Mouse (Mus musculus): ENCODE data around the gene Taok2. TPM values are rescaled to one million over a fixed set of nuclear protein-coding genes. Genes with fewer than 3 reads are reported as not detected.
A peak's percentile ranks its signal among the peaks of the same experiment; 100 is the strongest.

Gene Taok2
- total RNA-seq, 2 experiments from 2014 or later, result 22.1 to 36.1 TPM

DNA sequence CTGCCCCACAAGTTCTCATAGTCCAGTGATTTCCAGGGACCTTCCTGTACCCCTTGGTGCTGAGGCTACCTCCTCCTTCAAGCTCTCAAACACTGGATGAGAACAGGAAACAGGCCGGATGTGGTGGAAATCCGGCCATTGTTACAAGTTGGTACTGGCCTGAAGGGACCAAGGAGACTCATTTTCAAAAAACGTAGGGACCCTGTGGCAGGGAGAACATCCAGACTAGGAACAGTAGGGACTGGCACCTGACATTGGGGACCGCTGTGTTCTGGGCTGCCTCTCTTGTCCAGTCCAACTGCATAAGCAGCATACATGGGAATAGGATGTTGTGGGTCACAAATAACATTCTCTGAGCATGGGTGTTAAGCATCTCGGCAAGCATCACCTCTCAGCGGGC, 3.5 kb downstream of the Taok2 start:
- ATAC-seq (replicated peaks; ENCODE audit: low FRiP score, low TSS enrichment, poor library complexity, severe bottlenecking), result no peak

DNA sequence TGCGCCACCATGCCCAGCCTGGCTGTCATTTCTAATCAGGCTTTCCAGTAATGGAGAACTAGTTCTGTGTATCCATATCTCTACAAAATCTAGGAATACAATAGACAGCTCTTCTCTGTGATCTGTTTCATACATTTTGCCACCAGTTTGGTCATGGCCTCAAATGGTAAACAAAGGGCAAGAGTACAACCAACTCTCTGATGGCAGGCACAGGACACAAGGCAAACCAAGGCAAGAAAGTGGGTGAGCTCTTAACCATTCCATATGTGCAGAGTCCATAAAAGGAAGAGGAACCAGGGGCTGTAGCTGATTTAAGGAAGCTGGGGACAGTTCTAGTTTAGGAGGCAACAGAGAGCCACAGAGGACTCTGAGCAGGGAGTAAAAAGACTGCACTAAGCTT, 7.3 kb downstream of the Taok2 start:
- no peak for ATAC-seq (replicated peaks; ENCODE audit: low FRiP score, low TSS enrichment, poor library complexity, severe bottlenecking)

DNA sequence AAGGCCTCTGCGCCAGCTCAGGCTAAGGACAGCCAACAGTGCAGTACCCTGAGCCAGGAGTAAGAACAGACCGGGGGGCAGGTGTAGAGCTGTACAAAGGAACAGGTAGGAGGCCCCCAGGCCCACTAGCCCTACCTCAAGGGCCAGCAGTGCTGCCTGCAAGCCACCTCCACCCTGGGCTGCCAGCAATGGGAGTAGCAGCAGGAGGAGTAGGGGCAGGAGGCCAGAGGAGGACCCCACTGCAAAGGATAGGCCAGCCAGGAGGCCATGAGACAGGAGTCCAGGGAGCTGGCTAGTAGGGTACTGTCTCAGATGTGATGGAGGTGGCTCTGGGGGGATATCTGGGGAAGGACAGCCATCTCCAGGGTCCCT, 14.0 kb downstream of the Taok2 start:
- no peak for ATAC-seq (replicated peaks; ENCODE audit: low FRiP score, low TSS enrichment, poor library complexity, severe bottlenecking)

DNA sequence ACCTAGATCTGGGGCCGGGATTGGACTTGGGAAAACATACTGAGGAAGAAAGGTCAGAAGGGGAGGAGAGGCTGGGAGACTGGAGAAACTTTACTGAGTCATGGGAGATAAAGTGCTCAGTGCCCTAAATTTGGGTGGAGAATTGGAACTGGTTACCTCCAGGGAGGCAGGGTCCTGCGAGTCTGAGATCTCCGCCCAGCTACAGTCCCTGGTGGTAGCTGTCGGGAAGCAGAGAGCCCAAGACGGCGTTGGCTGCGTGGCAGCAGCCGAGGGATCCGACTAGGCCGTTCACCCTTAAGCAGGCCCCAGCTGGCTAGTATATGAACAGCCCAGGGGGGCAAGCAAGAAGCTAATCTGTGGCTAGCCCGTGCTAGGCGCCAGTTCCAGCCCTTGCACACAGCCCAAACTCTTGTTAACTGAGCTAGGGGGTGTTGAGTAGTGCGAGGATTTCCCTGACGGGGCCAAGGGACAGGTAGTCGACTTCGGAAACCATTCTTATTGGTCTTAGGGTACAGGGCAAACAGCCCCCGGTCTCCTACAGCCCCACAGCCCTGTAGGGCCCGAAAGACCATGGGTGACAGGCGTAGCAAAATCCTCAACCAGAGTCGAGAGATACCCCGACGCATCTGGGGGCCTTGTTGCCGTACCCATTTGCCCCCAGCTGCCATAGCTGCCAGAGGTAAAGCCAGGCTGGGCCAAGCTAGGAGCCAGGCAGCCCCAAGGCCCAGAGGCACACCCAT, 14.6 kb downstream of the Taok2 start:
- no peak for ATAC-seq (replicated peaks; ENCODE audit: low FRiP score, low TSS enrichment, poor library complexity, severe bottlenecking)

DNA sequence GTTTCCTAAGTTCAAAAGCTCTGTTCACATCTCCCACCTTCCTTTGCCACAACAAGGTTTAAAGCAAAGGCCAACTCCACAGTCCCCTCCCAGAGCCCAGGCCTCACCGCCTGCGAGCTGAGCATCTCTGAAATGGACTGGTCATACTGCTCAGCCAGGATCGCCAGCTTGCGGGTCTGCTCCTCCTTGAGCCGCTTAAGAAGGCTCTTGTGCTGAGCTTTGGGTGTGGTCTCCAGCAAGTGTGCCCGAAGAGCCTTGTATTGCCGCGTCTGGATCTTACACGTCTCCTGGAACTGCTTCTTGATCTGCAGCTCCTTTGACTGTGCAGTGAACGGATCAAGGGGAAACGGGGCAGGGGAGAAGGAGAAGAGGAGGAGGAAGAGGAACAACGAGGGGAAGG, 16.5 kb downstream of the Taok2 start:
- ATAC-seq (replicated peaks; ENCODE audit: low FRiP score, low TSS enrichment, poor library complexity, severe bottlenecking), result no peak

DNA sequence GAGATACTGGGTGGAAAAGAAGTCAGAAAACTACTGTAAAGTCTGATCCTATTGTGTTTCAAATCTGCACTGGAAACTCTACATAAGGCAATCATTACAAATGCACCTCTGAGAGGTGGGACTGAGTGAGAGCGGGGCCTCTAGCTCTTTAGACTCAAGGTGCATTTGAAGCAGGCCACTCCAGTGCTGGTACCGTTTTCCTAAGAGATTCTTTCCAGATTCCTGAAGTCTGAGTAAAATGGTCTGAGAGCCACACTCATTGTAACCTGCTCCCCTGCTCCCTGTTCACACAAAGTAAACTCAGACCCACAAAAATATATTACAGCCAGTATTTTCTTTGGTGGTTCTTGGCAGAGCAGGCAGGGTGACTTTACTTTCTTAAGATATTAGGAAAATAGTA, 17.0 kb downstream of the Taok2 start:
- no peak for ATAC-seq (replicated peaks; ENCODE audit: low FRiP score, low TSS enrichment, poor library complexity, severe bottlenecking)

DNA sequence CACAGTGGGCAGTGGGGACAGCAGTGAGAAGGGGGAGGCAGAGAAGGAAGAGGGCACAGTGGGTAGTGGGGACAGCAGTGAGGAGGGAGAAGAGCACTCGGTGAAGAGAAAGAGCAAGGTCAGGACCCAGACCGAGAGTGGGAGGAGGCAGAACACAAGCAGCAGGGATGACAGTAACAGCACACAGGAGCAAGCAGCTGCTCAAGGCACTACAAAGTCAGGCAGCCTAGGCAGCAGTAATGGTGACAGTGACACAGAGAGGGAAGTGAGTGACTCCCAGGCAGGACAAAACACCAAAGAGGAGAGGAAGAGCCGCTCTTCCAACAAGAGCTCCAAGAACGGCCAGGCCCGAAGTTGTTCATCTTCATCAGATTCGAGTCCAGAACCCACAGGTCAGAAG, 20.7 kb downstream of the Taok2 start:
- no peak for ATAC-seq (replicated peaks; ENCODE audit: low FRiP score, low TSS enrichment, poor library complexity, severe bottlenecking)

DNA sequence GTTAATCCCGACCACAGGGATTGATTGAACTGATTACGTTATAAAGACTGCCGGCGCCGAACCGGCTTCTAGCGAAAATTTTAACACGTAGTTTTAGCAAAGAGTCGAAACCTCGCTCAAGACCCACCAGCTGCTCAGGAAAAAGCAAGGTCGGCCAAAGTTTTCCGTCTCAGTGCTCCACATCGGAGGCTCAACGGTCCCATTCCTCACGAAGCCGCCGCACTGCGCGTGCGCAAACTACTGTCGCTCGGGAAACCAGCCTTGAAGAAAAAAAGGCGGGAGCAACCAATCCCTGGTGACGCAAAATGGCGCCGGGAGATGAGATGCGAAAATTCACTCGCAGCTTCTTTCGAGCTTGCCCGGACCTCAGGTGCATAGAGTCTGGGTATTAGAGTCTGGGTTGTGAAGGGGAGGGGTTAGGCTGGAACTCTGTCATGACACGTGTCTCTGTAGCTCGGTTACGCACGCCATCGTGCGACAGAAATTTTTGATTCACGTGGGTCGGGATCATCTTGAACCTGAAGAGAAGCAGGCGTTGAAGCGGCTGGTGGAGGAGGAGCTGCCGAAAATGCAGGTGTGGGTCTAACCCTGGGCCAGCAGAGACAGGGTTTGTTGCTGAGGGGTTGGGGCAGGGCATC, 22.2 kb downstream of the Taok2 start, which contains the start of gene Ino80e:
TSS of gene Ino80e (minus strand) at position 231 of the 638 bp plus-strand sequence.
- ATAC-seq (replicated peaks; ENCODE audit: low FRiP score, low TSS enrichment, poor library complexity, severe bottlenecking), result peak; percentile 68

DNA sequence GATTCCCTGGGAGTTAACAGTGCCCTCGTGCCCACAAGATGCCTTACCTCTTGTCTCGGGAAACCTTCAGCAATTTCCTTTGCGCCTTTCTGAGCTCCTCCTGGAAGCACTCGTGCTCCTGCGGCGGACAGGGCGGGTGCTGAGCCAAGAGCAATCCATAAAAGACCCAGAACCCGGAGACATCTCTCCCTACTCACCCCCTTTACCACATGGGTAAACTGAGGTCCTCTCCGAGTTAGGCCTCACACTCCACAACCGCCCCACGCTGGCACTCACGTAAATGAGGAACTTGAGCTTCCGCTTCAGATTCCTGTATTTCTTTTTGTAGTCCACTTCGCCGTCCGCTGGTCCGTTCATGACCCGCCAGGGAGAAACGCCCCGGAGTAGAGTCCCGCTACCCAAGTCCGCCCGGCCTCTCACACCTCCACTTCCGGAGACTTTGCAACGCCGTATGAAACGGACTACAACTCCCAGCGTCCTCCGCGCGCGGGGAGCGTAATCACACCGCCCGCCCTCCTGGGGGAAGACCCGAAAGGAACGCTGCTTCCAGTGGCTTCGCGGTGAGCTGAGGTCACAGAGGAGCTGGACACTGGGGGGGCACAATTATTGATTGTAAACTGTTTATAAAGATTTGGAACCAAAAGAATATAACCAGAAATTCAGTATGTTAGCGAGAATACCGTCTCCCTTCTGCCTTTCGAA, 22.9 kb downstream of the Taok2 start, which contains the start of gene Hirip3:
TSS of gene Hirip3 (plus strand) at position 544 of the 702 bp plus-strand sequence.
- ATAC-seq (replicated peaks; ENCODE audit: low FRiP score, low TSS enrichment, poor library complexity, severe bottlenecking), result peak; percentile 84

DNA sequence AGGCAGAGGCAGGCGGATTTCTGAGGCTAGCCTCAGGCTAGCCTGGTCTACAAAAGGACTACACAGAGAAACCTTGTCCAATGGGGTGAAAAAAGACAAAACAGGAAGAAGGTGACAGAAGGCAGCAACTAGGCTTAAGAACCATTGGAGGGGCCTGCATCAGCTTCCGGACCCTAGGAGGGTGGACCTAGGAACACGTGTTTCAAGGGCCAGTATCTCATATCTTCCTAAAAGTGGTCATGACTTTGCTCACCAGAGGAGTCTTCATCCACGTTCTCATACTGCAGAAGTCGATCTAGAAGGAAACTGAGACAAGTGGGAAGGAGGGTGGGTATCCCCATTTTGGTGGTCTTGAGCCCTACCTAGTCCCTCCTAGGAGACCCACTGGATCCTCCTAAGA, 23.5 kb downstream of the Taok2 start:
- no peak for ATAC-seq (replicated peaks; ENCODE audit: low FRiP score, low TSS enrichment, poor library complexity, severe bottlenecking)

DNA sequence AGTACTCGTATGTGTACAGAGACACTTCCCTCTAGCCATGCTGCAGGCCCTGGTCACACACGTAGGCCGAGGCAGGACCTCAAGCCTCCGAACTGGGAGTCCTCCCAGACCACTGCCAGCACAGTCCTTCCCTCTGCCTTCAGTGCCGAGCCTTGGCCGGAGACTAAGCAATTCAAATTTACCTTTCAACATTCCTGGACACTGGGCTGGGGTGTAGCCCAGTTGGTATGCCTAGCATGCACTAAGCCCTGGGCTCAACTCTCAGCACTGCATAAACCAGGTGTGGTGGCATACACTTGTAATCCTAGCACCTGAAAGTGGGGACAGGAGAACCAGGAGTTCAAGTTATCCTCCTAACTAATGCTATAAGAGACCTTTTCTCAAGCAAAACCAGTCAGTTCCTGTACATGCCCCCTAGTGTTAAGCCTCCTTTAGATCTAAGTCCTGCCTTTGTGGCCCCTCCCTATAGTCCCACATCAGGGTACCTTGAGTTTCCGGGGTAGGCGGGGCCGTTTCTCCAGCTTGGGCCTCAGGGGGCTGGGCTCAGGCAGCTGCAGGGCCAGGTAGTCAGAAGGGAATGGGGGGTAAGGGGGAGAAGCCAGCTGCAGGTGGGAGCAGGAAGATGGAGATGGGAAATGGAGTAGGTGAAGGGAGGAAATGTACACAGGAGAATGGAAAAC, 27.6 kb downstream of the Taok2 start:
- ATAC-seq (replicated peaks; ENCODE audit: low FRiP score, low TSS enrichment, poor library complexity, severe bottlenecking), result no peak

DNA sequence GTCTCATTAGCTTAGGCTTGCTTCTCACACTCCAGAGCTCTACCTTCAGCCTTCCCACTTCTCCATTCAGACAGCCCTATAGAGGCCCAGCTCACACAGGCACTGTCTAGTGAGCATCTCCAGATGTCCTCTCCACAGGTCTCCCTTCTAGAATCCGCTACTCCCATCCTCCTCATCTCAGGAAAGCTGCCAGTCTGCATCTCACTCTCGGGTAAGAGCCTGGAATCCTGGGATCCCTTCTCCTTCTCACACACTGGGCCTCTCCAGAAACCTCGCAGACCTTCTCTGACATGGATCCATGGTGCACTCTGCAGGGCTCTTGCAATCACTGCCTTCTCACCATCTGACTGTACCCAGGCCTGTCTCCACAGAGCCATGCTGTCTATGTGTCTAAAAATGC, 28.9 kb downstream of the Taok2 start:
- no peak for ATAC-seq (replicated peaks; ENCODE audit: low FRiP score, low TSS enrichment, poor library complexity, severe bottlenecking)

DNA sequence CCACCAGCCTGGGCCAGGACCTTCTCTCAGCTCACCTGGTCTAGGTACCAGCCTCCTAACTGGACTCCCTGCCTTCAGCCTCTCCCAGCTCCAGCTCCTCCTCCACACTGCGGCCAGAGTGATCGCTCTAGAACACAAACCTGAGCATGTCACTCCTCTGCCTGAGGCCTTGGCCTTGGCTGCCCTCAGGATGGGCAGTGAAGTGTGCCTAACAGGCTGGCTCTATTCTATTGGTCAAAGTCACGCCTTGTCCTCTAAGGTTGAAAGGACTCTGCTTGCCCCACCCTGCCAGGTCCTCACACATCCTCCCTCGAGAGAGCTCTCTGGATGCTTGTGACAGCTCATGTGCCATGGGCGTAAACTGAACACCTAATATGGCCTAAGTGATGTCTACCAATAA, 31.0 kb downstream of the Taok2 start:
- no peak for ATAC-seq (replicated peaks; ENCODE audit: low FRiP score, low TSS enrichment, poor library complexity, severe bottlenecking)

DNA sequence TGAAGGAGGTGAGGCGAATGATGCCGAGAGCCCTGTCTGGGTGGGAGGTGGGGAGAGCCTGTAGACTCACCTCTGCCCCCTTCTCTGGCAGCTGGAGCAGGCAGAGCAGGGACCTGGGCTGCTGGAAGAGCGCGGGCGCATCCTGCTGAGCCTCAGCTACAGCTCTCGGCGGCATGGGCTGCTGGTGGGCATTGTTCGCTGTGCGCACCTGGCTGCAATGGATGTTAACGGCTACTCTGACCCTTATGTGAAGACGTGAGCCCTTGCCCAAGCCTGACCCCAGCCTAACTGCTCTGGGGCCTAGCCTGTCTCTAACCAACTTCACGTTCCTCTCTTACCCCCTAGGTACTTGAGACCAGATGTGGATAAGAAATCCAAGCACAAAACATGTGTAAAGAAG, 33.3 kb downstream of the Taok2 start:
- no peak for ATAC-seq (replicated peaks; ENCODE audit: low FRiP score, low TSS enrichment, poor library complexity, severe bottlenecking)

DNA sequence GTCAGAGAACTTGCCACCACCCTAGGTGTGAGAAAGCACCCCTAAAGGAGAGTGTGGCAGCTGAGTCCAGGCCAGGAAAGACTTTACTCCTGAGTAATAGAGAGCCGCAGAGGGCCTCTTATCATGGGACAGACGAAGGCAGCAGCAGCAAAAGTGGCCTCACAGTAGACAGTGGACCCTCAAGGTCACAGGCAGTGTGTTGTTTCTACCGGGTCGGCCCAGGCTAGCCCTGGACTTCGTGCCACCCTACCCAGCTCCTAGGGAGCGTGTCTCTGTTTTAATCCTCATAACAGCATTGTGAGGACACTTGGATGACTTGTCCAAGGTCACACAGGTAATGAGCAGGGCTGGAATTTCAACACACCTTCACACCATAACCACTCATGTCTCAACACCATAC, 34.3 kb downstream of the Taok2 start:
- no peak for ATAC-seq (replicated peaks; ENCODE audit: low FRiP score, low TSS enrichment, poor library complexity, severe bottlenecking)

DNA sequence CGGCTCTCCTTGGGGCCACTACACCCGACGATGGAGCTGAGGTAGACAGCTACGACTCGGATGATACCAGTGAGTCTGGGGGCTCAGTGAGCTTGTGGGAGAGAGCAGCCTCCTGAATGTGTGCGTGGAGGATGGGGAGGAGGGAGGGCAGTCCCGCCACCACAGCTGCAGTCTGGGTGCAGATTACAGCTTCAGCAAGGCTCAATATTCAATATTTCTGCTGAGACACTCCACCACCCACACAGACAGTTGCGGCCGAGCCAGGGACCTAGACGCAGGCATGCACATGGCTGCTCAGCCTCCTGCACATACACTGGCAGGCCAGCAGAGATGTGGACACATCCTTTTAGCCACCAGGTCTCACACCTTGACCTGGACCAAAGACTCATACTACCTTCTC, 35.7 kb downstream of the Taok2 start:
- ATAC-seq (replicated peaks; ENCODE audit: low FRiP score, low TSS enrichment, poor library complexity, severe bottlenecking), result no peak

DNA sequence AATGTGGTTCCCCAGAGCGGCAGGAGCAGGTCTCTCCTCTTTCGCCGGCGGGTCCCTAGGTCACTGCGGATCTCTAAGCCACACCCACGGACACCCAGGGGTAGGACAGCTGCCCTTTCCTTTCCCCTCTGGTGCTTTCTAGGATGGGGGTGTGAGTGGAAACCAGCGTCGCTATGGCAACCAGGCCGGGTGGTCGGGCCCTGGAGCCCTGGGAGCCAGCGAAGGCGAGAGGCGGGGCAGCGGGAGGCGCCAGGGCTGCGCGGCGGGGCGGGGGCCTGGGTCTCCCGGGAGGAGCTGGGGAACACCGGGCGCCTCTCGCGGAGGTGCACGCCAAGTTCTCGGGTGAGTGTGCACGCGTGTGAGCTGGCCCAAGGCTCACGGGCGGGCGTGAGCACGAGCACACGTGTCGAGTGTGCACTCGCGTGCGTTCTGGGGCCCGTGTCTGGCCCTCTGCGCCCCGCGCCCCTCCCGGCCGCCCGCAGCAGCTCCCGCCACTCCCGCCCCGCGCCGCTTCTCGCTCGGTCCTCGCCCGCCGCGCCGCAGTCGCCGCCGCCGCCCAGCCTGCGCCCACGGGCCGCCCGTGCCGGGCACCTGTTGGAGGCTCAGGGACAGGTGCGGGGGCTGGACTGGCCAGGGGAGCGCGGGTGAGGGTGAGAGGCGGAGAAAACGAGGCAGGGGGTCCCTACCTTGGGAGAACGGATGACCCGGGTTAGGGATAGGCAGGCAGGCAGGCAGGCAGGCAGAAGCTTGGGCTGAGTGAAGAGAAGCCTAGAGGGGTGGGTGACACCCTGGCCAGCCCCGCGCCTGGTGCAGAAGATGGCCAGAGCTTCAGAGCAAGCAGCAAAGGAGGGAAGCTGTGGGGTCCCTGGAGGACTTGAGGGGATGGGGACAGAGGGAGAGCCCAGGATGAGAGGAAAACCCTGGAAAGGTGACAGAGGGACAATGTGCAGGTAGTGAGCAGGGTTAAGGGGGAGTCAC, 36.8 kb downstream of the Taok2 start:
- ATAC-seq (replicated peaks; ENCODE audit: low FRiP score, low TSS enrichment, poor library complexity, severe bottlenecking), result no peak

DNA sequence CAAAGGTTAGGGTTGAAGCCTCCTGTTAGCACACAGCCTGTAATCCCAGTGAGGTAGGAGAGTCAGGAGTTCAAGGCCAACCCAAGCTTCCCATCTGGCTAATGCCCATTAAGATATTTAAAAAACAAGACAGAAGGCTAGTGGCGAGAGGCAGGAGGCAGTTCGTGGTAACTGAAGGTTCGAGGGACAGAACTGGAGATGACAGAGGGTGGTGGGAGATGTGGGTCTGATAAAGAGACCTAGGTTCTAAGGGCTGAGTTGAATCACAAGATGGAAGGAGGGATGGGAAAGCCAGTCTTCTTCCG, 37.4 kb downstream of the Taok2 start, which contains the start of gene Doc2a:
TSS of gene Doc2a (plus strand) at position 301 of the 305 bp plus-strand sequence.
- no peak for ATAC-seq (replicated peaks; ENCODE audit: low FRiP score, low TSS enrichment, poor library complexity, severe bottlenecking)

DNA sequence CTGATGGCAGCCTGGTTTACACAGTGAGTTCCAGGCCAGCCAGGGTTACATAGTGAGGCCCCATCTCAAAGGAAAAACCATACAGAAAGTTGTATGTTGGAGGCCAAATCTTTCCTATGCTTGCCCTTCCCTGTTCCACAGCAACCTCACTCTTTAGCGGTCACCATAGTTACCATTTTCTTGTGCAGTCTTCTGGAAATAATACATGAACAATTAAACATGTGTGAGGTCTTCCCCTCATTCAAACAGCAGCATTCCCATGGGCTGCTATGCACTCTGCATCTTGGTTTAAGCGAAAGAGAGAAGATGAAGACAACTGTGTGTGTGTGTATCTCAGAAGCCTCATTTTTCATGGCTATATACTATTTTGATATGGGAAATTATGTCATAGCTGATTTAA, 39.0 kb downstream of the Taok2 start:
- no peak for ATAC-seq (replicated peaks; ENCODE audit: low FRiP score, low TSS enrichment, poor library complexity, severe bottlenecking)

All from megakaryocyte-erythroid progenitor cell, adult 5-6 weeks (primary cell).